Mouse (Mus musculus): Measurements from ENCODE around the gene Cdh11. TPM values are rescaled to one million over a fixed set of nuclear protein-coding genes. Genes with fewer than 3 reads are reported as not detected.

Cdh11 gene
- polyA plus RNA-seq (2012; rRNA removed) = 22.4 and 25.3 TPM in 2 replicates

- no peak for DNase-seq (ENCODE audit: low spot score)
Measured at GRCm38 (mm10) chr8:102785592-102786416, at the start of gene Cdh11. Gene Cdh11, minus strand, starts transcription at chr8:102785642.

GRCm38 (mm10) chr8:102813959-102814358 is 28.5 kb upstream of the Cdh11 start:
- no peak for DNase-seq (ENCODE audit: low spot score)

DNA sequence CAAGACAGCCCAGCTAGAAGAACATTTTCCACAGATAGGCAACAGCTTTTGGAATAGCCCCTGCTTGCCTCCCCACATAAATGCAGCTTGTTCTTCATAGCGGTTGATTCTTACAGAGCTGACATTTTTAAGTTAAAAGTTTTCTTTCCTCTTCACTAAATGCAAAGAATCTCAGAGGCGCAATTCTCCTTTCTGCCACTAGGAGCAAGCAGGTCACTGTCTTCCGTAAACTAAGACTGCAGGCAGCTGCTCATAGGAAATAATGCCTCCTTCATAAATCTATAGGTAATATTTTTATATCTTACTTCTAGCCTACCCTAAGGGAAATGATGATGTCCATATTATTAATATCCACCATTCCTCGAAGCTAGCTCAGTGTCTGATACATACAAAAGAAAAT is 4.9 kb upstream of the Cdh11 start:
- DNase-seq (ENCODE audit: low spot score) = no peak

DNA sequence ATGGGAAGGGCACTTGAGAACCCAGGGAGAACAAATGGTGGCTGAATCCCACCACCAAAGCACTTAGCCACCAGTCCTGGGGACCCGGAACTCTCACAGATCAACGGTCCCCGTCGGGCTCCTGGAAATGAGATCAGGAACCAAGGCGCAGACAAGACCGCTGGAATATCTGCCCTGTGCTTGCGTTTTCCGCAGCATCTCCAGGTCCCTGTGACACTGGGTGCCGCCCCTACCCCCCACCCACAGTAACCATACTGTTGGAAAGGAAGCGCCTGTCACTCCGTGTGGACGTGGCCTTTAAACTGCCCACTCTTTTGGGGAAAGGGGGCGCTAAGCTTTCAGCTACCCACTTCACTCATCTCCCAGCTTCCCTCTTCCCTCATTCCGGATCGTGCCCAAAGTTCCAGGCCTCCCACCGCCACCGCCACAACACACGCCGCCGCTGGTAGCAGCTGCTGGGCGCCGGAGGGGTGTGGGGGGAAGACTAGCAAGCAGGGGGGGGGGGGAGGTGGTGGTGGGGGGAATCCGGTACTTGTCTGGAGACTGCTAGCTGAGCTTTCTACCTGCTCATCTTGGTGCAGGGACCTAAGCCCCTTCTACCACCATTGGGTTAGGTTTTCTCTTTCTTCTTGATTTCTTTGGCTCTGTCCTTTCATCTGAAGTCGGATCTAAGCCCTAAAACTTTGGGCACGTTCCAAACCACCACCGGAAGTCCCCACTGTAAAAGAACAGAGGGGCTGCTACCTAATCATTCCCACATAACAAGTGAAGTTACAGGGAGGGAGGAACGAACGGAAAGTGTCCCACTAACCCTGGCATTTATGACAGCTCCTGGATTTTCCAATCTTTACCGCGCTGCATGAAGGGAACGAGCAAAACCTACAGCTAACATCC is 1.3 kb upstream of the Cdh11 start:
- DNase-seq (ENCODE audit: low spot score) = no peak

GRCm38 (mm10) chr8:102784835-102785455 is 497 bp downstream of the Cdh11 start:
- peak; percentile 40 for DNase-seq (ENCODE audit: low spot score)

DNA sequence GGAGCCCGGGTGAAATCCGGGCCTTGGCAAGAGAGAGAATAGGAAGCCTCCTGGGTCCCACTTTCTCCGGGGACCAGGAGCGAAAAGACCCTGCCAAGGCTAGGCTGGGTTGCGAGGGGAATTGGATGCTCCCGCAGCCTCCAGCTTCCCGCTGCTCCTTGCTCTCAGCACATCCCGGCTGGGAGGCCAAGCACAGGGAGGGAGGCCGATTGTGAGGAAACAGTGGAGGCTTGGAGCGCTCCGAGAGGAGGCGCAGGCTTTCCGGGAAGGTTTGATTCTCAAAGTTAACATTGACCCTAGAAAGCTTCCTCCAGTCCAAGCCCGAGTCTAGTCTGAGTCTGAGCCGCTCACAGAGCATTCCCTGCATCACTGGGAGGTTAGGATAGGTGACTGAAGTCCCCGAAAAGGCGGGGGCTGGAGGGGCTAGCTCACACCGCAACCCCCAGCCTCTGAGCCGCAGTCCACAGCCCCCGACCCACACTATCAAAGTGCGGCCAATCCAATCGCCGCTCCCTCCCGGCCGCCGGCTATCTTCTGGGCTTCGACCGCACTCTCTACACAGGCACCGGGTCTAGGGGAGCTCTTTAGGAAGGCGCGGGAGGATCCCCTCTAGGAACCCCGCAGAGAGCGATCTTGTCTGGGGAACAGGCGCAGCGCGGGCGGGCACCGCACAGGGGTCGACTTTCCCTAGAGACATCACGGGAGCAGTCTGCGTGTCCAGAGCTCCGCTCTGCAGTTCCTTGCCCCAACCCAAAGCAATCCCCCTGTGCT is 1.4 kb downstream of the Cdh11 start:
- no peak for DNase-seq (ENCODE audit: low spot score)

- no peak for DNase-seq (ENCODE audit: low spot score)
Measured at GRCm38 (mm10) chr8:102782707-102783489, 2.5 kb downstream of the Cdh11 start.

- DNase-seq (ENCODE audit: low spot score) = no peak
Measured at GRCm38 (mm10) chr8:102780899-102781298, 4.5 kb downstream of the Cdh11 start.

DNA sequence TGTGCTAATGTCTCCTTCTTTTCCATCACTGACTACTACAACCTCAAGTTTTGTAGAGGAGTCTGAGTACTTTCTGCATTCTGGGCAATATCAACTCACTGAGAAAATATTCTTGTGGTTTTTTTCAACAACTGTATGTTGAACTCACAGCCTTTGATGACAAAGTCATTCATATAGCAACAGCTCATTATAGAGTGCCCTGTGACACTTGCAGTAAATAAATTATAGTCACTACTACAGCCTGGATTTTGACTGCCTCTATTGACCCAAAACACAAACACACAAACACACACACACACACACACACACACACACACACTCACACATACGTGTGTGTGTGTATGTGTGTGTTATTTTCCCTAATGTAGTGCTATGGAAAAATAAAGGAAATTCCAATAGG is 10.8 kb downstream of the Cdh11 start:
- no peak for DNase-seq (ENCODE audit: low spot score)

GRCm38 (mm10) chr8:102771456-102771855 is 14.0 kb downstream of the Cdh11 start:
- DNase-seq (ENCODE audit: low spot score) = no peak

DNA sequence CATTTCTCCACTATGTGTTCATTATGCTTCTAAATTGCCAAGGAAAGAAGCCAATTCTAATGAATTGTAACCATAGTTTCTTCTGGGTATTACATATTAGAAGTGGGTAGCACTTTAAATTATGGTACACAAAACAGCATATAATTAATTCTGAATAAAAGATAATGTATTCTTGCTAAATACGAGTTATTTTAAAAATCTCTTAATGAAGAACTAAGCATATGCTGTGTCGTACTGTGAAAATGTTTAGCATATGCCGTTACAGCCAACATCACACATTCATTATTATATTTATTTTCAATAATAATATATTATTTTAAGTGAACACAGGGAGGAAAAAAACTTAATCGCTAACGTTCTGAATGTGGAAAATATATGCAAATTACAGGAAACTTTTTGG is 31.6 kb downstream of the Cdh11 start:
- DNase-seq (ENCODE audit: low spot score) = no peak

DNA sequence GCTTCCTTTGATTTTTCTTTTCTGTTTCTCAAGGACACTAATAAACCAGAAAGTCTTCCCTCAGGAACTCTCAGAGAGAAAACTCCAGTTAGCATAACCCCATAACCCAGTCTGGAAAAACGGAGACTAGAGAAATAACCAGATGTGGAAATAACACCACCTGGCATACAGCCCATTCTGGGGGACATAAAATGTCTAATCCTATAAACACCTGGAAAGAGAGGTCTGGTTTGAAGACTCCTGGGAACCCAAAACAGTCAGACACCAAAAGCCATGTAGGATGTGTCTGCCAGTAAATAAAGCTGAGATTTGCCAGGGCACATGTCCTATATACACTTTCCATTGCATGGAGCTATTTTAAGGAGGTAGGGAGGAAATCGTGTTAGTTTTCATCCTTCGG is 42.5 kb downstream of the Cdh11 start:
- DNase-seq (ENCODE audit: low spot score) = no peak

DNA sequence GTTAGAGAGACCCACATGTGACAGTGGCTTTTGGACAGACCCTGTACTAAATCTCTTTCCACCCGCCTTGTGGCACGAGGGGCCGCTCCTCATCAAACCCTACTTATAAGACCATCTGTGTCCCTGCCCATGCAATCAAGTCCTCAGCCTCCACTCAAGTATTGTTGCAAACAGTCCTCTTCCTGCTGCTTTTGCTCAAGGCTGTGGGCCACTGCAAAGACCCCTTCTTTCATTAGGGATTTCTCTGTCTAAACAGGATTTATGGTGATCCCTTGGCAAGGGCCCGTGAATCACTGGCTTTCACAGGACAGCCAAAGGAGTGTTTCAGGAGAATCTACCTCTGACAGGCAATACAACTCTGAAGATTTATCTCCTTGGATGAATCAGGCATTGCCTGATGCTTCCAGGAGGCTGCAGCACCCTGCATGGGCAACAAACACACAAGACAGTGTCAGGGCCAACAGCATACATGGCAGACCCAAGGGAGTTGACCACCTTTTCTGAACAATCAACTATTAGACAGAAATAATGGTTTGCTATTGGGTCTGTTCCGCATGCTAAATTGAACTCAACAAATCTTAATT is 43.3 kb downstream of the Cdh11 start:
- DNase-seq (ENCODE audit: low spot score) = no peak

DNA sequence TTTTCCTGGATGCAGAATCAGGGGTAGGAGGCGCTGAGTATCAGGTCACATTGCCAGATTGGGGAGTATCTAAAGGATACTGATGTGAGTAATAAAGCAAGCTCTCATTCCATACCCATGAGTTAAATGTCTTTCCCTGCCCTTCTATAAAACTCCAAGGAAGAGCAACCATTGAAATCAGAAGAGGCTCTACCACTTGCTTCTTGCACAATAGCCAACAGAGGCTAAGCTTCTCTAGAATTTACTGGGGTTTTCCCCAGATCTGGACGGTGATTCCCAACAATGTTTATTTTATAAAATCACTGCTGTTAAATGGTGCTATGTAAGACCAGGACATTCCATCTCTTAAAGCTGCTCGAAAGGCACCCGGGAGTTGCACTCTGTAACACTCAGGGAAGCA is 44.5 kb downstream of the Cdh11 start:
- no peak for DNase-seq (ENCODE audit: low spot score)

GRCm38 (mm10) chr8:102738961-102739487 is 46.4 kb downstream of the Cdh11 start:
- DNase-seq (ENCODE audit: low spot score) = no peak

DNA sequence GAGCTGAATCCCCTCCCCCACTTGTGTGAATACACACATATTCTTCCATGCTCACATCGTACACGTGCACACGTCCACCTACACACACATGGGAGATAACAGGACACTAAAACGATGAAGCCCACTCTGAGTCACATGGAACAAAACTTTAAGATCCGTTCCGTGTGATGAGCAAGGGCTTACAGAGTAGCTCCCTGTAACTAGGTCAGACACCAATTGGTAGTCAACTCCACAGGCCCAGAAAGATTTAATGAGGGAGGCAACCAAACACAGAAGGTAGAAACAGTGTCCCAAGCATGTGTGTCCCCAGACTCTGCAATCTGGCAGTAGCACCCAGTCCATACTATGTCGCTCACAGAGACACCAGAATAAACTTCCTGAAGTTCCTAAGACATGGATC is 47.0 kb downstream of the Cdh11 start:
- no peak for DNase-seq (ENCODE audit: low spot score)

- no peak for DNase-seq (ENCODE audit: low spot score)
Measured at GRCm38 (mm10) chr8:102734419-102734818, 51.0 kb downstream of the Cdh11 start.

DNA sequence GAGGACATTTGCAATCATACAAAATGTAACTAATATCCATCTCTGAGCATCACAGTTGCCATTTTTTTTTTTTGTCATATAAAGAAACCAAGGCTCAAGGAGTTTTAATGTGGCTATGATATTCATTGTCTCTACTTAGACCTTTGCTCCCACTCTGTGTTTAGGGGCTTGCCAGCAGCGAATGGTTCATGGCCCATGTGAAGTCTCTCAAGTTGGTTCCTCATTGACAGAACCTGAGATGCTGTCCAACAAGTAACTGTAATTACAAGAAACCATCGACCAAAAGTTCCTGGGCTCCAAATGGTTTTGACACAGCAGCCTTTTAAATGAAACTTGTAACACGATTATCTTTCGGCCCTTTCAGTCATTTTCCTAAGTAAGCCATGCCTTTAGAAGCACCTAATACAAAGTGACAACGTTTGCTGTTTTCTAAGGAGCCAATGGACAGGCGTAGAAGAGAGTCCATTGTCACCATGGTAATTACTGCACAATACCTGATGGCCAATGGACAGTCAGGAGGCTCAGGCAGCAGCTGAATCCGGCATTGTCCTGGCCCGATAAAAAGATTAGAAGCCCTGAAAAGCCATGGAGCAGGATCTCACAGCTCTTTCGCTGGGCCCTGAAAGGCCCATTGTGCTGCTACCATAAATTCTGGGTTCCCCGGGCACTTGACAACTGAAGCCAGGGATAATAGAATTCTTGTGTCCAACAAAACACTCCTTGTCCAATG is 59.1 kb downstream of the Cdh11 start:
- DNase-seq (ENCODE audit: low spot score) = no peak

DNA sequence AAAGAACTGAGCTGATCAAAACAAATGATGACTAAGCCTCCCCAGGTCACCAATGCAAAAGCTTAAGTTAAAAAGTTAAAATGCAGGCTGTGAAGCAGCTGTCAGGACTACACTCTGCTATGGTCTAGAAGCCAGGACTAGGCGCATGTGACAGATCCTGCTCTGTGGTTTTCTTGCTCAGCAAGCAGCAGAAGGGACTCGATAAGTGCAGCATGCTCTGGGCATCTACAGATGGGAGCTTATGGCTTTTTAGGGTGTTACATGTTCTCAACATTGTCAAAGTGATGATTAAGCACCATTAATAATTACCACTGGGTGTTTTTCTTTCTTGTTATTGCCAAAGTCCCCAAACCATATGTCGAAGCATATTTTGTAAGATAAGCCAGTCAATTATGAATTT is 59.9 kb downstream of the Cdh11 start:
- no peak for DNase-seq (ENCODE audit: low spot score)

All from urinary bladder, adult 2 months (tissue).